Mouse (Mus musculus) C2C12 (cell line): ENCODE data around the gene Cd70.

Source experiments
- CEBPB ChIP-seq: IDR thresholded peaks from one replicate; pipeline ENCODE4 v1.6.1; 2011; ENCODE audit warnings: low read depth, mild to moderate bottlenecking, control low read depth, moderate library complexity
- CTCF ChIP-seq: IDR thresholded peaks from one replicate; pipeline ENCODE4 v1.5.1; 2011; ENCODE audit not compliant: control insufficient read depth, insufficient read depth, insufficient read length
- FOSL1 ChIP-seq: IDR thresholded peaks from one replicate; pipeline ENCODE4 v1.8.0; 2011; ENCODE audit warnings: mild to moderate bottlenecking, low read length; ENCODE audit not compliant: poor library complexity, insufficient read depth, severe bottlenecking
- MAX ChIP-seq: IDR thresholded peaks from one replicate; pipeline ENCODE4 v1.6.1; 2011; ENCODE audit warnings: mild to moderate bottlenecking, control low read depth
- USF1 ChIP-seq: IDR thresholded peaks from one replicate; pipeline ENCODE4 v1.6.1; 2011; ENCODE audit warnings: low read depth, mild to moderate bottlenecking, control low read depth, moderate library complexity

- TF ChIP-seq CTCF: no peak
- no peak for TF ChIP-seq MAX
- no peak for TF ChIP-seq USF1
- no peak for TF ChIP-seq FOSL1
- no peak for TF ChIP-seq CEBPB
Observed at GRCm38 (mm10) chr17:57138676-57139075, 10.9 kb downstream of the Cd70 start.
